Mouse (Mus musculus) kidney, postnatal 0 days (tissue): ENCODE data around the gene Gm10570. TPM values are rescaled to one million over a fixed set of nuclear protein-coding genes. Genes with fewer than 3 reads are reported as not detected.

Source experiments
- ATAC-seq: fragments of 200-750 bp; cut with Nextera tagmentation; replicated peaks from 2 replicates; pipeline ENCODE4 v1.8.0; 2017; ENCODE audit warnings: low read depth, moderate number of reproducible peaks, moderate TSS enrichment, moderate library complexity; ENCODE audit not compliant: low FRiP score
- DNase-seq: peaks from one replicate; pipeline ENCODE4 v3.0.0-alpha.2; 2016; ENCODE audit warnings: low spot score
- H3K27ac ChIP-seq: fragments of 300-500 bp; sonication (generic); 2 replicates; pipeline ENCODE4 v1.5.1; 2014; ENCODE audit warnings: mild to moderate bottlenecking
- H3K27me3 ChIP-seq: fragments of 300-500 bp; sonication (generic); 2 replicates; pipeline ENCODE4 v1.6.1; 2014; ENCODE audit warnings: low read length, mixed read lengths; ENCODE audit not compliant: insufficient read depth
- H3K36me3 ChIP-seq: fragments of 300-500 bp; sonication (generic); 2 replicates; pipeline ENCODE4 v1.6.1; 2014; ENCODE audit warnings: low read length, mixed read lengths; ENCODE audit not compliant: insufficient read depth
- H3K4me1 ChIP-seq: fragments of 300-500 bp; sonication (generic); replicated peaks from 2 replicates; pipeline ENCODE4 v1.6.1; 2014; ENCODE audit warnings: antibody characterized with exemption, low read length, mixed read lengths; ENCODE audit not compliant: insufficient read depth
- H3K4me2 ChIP-seq: fragments of 300-500 bp; sonication (generic); 2 replicates; pipeline ENCODE4 v1.6.1; 2014; ENCODE audit warnings: mild to moderate bottlenecking, low read length, moderate library complexity, mixed read lengths
- H3K4me3 ChIP-seq: fragments of 300-500 bp; sonication (generic); replicated peaks from 2 replicates; pipeline ENCODE4 v1.5.1; 2014; ENCODE audit warnings: low read depth, low read length
- H3K9ac ChIP-seq: fragments of 300-500 bp; sonication (generic); 2 replicates; pipeline ENCODE4 v1.6.1; 2014; ENCODE audit warnings: low read depth, low read length
- H3K9me3 ChIP-seq: fragments of 300-500 bp; sonication (generic); replicated peaks from 2 replicates; pipeline ENCODE4 v1.6.1; 2016; ENCODE audit warnings: low read length, inconsistent platforms, mixed read lengths
- CTCF ChIP-seq: IDR thresholded peaks from 2 replicates; pipeline ENCODE4 v1.5.1; 2016; ENCODE audit warnings: antibody characterized with exemption, low read depth, mild to moderate bottlenecking, moderate library complexity
- WGBS: fragments of 180-500 bp; shearing (Covaris S2); extraction: QIAGEN DNeasy Blood & Tissue Kit; methylation state at CpG from one replicate; pipeline ENCODE4 v1.1.7; 2014; 5-methylcytosine and 5-hydroxymethylcytosine counted together
- polyA plus RNA-seq: library from polyadenylated mRNA; unstranded; fragments of >200 nt; fragmentation: Nextera tagmentation; extraction: Ambion mirVana; gene quantifications from 2 replicates; pipeline ENCODE4 v1.2.1, GENCODE M21; 2015

Gm10570 gene
- polyA plus RNA-seq, result 0.69 and 1.2 TPM in 2 replicates

DNA sequence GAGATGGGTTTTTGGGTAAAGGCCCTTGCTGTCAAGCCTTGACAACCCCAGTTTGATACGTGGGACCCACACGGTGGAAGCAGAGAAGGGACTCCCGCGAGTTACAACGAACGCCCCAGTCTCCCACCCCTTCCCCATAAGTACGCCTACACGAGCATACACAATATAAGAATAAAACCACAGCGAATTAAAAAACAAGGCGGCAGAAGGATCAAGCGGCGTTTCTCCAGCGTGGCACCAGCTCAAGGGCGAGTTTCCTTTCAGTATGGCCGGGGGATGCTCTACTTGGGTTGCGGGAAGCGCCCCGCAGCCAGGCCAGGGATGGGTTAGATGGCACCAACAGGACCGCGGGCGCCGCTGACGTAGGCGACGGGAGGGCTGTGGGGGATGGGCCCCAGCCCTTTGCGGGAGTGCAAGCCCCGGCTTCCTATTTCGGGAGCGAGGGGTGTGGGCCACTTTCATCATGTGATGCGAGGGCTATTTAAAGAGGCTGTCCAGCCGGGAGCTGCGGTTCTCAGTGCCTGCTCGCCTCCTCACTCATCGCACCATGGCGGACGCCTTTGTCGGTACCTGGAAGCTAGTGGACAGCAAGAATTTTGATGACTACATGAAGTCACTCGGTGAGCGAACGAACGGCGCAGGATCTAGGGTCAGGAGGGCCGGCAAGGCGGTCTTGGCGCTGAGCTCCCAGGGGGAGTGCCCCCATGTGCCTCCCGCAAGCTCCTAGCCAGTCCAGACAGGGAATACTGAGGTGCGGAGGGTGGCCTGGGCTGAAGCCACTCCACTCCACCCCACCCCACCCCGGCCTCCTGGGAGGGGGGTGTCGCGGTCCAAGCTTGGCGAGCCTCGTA, at the start of gene Gm10570, which contains the start of gene Fabp3:
Gene Gm10570, minus strand, starts transcription at position 444 of the 851 bp plus-strand sequence.
Gene Fabp3, plus strand, starts transcription at position 365 of the 851 bp plus-strand sequence.
- Histone ChIP-seq H3K36me3 (0 out of 2 replicates have a peak, but pooled peaks cover 5% of the 10 kb centered on the region), H3K4me1 (peaks cover 7% of the 10 kb centered on the region), H3K4me3 (peak within 1 kb of the TSS; percentile 47), H3K9me3 (no peaks in the 10 kb centered on the region), H3K27ac (peak within 1 kb of the TSS; percentile 83), H3K9ac (peak within 1 kb of the TSS; percentile 49; the same call in 1 of the 2 replicates), H3K4me2 (peak within 1 kb of the TSS; percentile 95), H3K27me3 (peaks cover 3% of the 10 kb centered on the region; the same call in 1 of the 2 replicates)
- TF ChIP-seq CTCF, result no peak
- ATAC-seq, result peak; percentile 34
- under 1% methylated on average over 52 of the region's 52 CpGs for WGBS
- DNase-seq, result peak; percentile 26

- H3K4me3 ChIP-seq, result no peak overlapping the region
- peaks cover 14% of the 10 kb centered on the region; the same call in 1 of the 2 replicates for H3K4me1 ChIP-seq
- H3K9ac ChIP-seq, result no peak overlapping the region
- peaks cover 4% of the 10 kb centered on the region; the same call in 1 of the 2 replicates for H3K36me3 ChIP-seq
- H3K27ac ChIP-seq, result no peak overlapping the region
- DNase-seq, result no peak
- TF ChIP-seq CTCF, result no peak
- no peak overlapping the region for H3K4me2 ChIP-seq
- no peaks in the 10 kb centered on the region for H3K9me3 ChIP-seq
- no peaks in the 10 kb centered on the region for H3K27me3 ChIP-seq
- ATAC-seq, result no peak
These were observed 49.5 kb upstream of the Gm10570 start for GRCm38 (mm10) chr4:130357946-130358345.

DNA sequence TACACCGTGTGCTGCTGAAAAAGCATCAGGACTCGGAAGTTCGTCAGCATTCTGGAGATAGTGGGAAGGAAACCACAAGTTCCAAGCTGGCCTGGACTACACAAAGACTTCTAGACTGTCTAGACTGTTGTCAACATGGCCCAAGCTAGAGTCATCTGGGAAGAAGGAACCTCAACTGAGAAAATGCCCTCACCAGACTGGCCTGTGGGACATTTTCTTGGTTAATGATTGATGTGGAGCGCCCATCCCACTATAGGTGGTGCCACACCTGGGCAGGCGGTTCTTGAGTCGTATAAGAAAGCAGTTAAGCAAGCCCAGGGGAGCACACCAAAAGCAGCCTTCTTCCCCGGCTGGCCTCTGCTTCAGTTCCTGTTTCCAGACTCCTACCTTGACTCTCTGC, 44.1 kb upstream of the Gm10570 start:
- H3K9me3 ChIP-seq, result no peaks in the 10 kb centered on the region
- TF ChIP-seq CTCF, result no peak
- H3K36me3 ChIP-seq, result peaks cover 23% of the 10 kb centered on the region
- H3K27ac ChIP-seq, result no peak overlapping the region
- H3K9ac ChIP-seq, result no peak overlapping the region
- no peak overlapping the region for H3K4me2 ChIP-seq
- H3K4me3 ChIP-seq, result no peak overlapping the region
- no peaks in the 10 kb centered on the region for H3K27me3 ChIP-seq
- no peaks in the 10 kb centered on the region for H3K4me1 ChIP-seq
- WGBS, result 72% methylated on average over 7 of the region's 7 CpGs
- no peak for DNase-seq
- ATAC-seq, result no peak

GRCm38 (mm10) chr4:130350690-130351422, 42.4 kb upstream of the Gm10570 start:
- Histone ChIP-seq H3K4me3 (no peak overlapping the region), H3K4me2 (no peak overlapping the region), H3K27me3 (no peaks in the 10 kb centered on the region), H3K9ac (no peak overlapping the region), H3K27ac (no peak overlapping the region), H3K4me1 (no peaks in the 10 kb centered on the region), H3K36me3 (peaks cover 26% of the 10 kb centered on the region), H3K9me3 (no peaks in the 10 kb centered on the region)
- ATAC-seq (no peak), DNase-seq (no peak)
- WGBS, result 90% methylated on average over 16 of the region's 16 CpGs
- TF ChIP-seq CTCF, result peak; percentile 15; the same call in 1 of the 2 replicates

DNA sequence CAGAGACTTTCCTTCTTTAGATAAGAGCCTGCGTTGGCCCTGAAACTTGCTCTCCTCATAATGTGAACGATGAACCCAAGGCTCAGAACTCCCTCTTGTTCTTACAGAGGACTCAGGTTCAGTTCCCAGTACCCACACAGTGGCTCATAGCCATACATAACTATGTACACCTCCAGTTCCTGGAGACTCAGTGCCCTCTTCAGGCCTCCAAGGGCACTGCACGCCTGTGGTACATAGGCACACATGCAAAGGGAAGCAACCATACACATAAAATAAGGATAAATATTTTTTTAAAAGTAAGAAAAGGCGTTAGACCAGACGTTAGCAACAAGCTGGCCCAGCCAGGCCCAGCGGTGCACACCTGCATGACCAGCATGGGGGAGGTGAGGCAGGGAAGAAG, 41.2 kb upstream of the Gm10570 start:
- H3K4me2 ChIP-seq, result no peak overlapping the region
- H3K4me3 ChIP-seq, result no peak overlapping the region
- ATAC-seq (no peak), DNase-seq (no peak)
- H3K27ac ChIP-seq, result no peak overlapping the region
- H3K4me1 ChIP-seq, result no peaks in the 10 kb centered on the region
- TF ChIP-seq CTCF, result peak; percentile 39; the same call in 1 of the 2 replicates
- no peaks in the 10 kb centered on the region for H3K27me3 ChIP-seq
- no peaks in the 10 kb centered on the region for H3K9me3 ChIP-seq
- 96% methylated on average over 6 of the region's 6 CpGs for WGBS
- H3K9ac ChIP-seq, result no peak overlapping the region
- peaks cover 26% of the 10 kb centered on the region for H3K36me3 ChIP-seq

DNA sequence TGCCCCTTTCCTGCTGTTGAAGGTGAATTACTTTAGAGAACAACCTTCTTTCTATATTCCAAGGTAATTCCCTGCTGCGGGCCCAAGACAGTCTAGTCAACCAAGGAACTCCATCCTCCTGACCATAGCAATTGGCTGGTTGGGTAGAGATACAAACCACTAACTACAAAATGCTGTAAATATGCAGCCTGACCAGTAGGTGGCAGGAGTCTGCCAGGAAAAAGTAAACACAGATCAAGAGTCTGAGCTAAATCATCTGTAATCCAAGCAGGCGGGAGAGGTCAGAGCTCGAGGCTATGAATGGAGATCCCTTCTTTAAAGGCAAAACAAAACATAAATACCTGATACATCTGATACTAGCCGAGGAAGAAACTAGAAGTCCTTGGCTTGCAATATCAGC, 33.2 kb upstream of the Gm10570 start:
- no peaks in the 10 kb centered on the region for H3K9me3 ChIP-seq
- DNase-seq, result peak; percentile 91
- H3K4me1 ChIP-seq, result no peaks in the 10 kb centered on the region
- no peak overlapping the region for H3K27ac ChIP-seq
- H3K9ac ChIP-seq, result no peak overlapping the region
- ATAC-seq, result no peak
- no peak overlapping the region for H3K4me3 ChIP-seq
- no peaks in the 10 kb centered on the region for H3K27me3 ChIP-seq
- WGBS, result 20% methylated on average over 4 of the region's 4 CpGs
- H3K36me3 ChIP-seq, result peaks cover 7% of the 10 kb centered on the region; the same call in 1 of the 2 replicates
- peak; percentile 86 for TF ChIP-seq CTCF
- no peak overlapping the region for H3K4me2 ChIP-seq
